Mouse (Mus musculus) liver, embryonic 11.5 days (tissue): ENCODE measurements around the gene Bst1. TPM values are rescaled to one million over a fixed set of nuclear protein-coding genes. Genes with fewer than 3 reads are reported as not detected.

ENCODE experiments used
- ATAC-seq: fragments of 200-750 bp; cut with Nextera tagmentation; replicated peaks from 2 replicates; pipeline ENCODE4 v1.8.0; 2017; ENCODE audit warnings: moderate number of reproducible peaks, mild to moderate bottlenecking, moderate TSS enrichment, moderate library complexity; ENCODE audit not compliant: low FRiP score
- DNase-seq: peaks from one replicate; pipeline ENCODE4 v3.0.0-alpha.2; 2017; ENCODE audit warnings: low spot score
- H3K27ac ChIP-seq: fragments of 300-500 bp; sonication (generic); 2 replicates; pipeline ENCODE4 v1.5.1; 2014; ENCODE audit warnings: mild to moderate bottlenecking, low read depth, low read length, control low read depth
- H3K27me3 ChIP-seq: fragments of 300-500 bp; sonication (generic); replicated peaks from 2 replicates; pipeline ENCODE4 v1.6.1; 2014; ENCODE audit warnings: low read length, mixed read lengths; ENCODE audit not compliant: control insufficient read depth, insufficient read depth
- H3K36me3 ChIP-seq: fragments of 300-500 bp; sonication (generic); 2 replicates; pipeline ENCODE4 v1.6.1; 2014; ENCODE audit warnings: mild to moderate bottlenecking, low read length, moderate library complexity, mixed read lengths; ENCODE audit not compliant: control insufficient read depth, insufficient read depth
- H3K4me1 ChIP-seq: fragments of 300-500 bp; sonication (generic); replicated peaks from 2 replicates; pipeline ENCODE4 v1.6.1; 2014; ENCODE audit warnings: low read length, mixed read lengths; ENCODE audit not compliant: control insufficient read depth, insufficient read depth
- H3K4me2 ChIP-seq: fragments of 300-500 bp; sonication (generic); 2 replicates; pipeline ENCODE4 v1.6.1; 2014; ENCODE audit warnings: mild to moderate bottlenecking, control low read depth, moderate library complexity
- H3K4me3 ChIP-seq: fragments of 300-500 bp; sonication (generic); 2 replicates; pipeline ENCODE4 v1.5.1; 2014; ENCODE audit warnings: low read depth, low read length, control low read depth
- H3K9ac ChIP-seq: fragments of 300-500 bp; sonication (generic); 2 replicates; pipeline ENCODE4 v1.6.1; 2014; ENCODE audit warnings: low read depth, low read length, control low read depth
- H3K9me3 ChIP-seq: fragments of 300-500 bp; sonication (generic); 2 replicates; pipeline ENCODE4 v1.6.1; 2016; ENCODE audit warnings: low read length, inconsistent platforms, mixed read lengths; ENCODE audit not compliant: control insufficient read depth
- WGBS: fragments of 180-500 bp; shearing (Covaris S2); extraction: QIAGEN DNeasy Blood & Tissue Kit; methylation state at CpG from one replicate; pipeline ENCODE4 v1.1.7; 2014; 5-methylcytosine and 5-hydroxymethylcytosine counted together
- polyA plus RNA-seq: library from polyadenylated mRNA; unstranded; fragments of >200 nt; fragmentation: Nextera tagmentation; extraction: Ambion mirVana; gene quantifications from 2 replicates; pipeline ENCODE4 v1.2.1, GENCODE M21; 2014

Bst1 gene
- polyA plus RNA-seq, 1 experiment from 2014 or later: 0.36 TPM

DNA sequence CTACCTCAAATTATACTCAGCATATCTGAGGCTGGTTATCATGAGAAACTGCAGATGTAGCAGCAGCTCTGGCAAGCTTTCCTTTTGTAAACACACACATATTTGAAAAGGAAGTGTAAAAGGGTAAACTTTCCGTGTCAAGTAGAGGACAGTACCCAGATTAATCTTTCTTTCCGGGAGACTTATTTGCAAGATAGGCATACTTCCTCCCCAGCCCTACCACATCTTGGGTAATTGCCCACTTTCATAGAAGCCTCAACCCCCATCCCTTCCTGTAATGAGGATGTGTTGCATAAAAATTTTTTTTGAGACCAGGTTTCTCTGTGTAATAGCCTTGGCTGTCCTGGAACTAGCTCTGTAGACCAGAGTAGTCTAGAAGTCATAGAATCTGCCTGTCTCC, 37.1 kb downstream of the Bst1 start:
- no peak overlapping the region for H3K9ac ChIP-seq
- no peak overlapping the region for H3K4me3 ChIP-seq
- no peak overlapping the region for H3K4me2 ChIP-seq
- no peak for ATAC-seq
- DNase-seq: no peak
- no peaks in the 10 kb centered on the region for H3K27me3 ChIP-seq
- H3K36me3 ChIP-seq: no peaks in the 10 kb centered on the region
- H3K9me3 ChIP-seq: peaks cover 6% of the 10 kb centered on the region; the same call in 1 of the 2 replicates
- no peaks in the 10 kb centered on the region for H3K4me1 ChIP-seq
- H3K27ac ChIP-seq: no peak overlapping the region
- 27% methylated on average over 2 of the region's 2 CpGs for WGBS

DNA sequence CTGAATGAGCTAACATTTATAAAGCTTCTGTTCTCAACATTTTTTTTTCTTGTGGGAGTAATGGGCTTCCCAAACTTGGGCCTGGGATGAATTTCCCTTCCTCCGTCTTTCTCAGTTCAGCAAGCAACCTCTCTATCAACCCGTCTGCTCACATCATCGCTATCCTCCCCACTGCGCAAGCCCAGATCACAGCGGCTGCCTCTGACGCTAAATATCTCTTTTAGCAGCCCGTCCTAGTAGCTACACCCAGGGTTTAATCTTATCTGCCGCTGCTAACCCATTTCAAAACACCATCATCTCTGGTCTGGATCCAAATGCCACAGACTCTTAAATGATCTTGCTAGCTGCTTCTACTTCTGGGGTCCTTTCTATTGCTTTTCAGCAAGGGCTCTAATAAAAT, 41.0 kb downstream of the Bst1 start:
- no peak overlapping the region for H3K27ac ChIP-seq
- no peak overlapping the region for H3K4me2 ChIP-seq
- H3K9me3 ChIP-seq: peaks cover 6% of the 10 kb centered on the region; the same call in 1 of the 2 replicates
- H3K4me1 ChIP-seq: 0 out of 2 replicates have a peak, but pooled peaks cover 2% of the 10 kb centered on the region
- H3K27me3 ChIP-seq: no peaks in the 10 kb centered on the region
- no peak overlapping the region for H3K4me3 ChIP-seq
- no peaks in the 10 kb centered on the region for H3K36me3 ChIP-seq
- WGBS: 73% methylated on average over 8 of the region's 8 CpGs
- ATAC-seq (no peak), DNase-seq (no peak)
- H3K9ac ChIP-seq: no peak overlapping the region

DNA sequence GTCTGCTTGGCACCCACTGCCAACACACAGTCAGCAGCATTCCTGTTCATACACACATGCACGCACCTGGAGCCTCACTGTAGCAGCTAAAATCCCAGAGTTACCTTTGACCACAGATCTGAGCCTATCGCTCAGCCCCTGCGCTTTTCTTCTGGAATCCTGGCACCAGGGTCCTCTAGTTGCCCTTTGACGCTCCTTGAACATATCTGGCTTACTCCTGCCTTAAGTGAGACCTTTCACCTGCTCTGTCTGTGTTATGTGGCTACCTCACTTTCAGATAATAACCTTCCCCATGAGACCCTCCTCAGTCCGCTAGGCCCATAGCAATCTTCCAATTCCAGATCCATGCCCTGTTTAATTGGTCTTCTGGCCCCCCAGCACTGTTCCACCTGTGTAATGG, 41.4 kb downstream of the Bst1 start:
- 87% methylated on average over 5 of the region's 5 CpGs for WGBS

DNA sequence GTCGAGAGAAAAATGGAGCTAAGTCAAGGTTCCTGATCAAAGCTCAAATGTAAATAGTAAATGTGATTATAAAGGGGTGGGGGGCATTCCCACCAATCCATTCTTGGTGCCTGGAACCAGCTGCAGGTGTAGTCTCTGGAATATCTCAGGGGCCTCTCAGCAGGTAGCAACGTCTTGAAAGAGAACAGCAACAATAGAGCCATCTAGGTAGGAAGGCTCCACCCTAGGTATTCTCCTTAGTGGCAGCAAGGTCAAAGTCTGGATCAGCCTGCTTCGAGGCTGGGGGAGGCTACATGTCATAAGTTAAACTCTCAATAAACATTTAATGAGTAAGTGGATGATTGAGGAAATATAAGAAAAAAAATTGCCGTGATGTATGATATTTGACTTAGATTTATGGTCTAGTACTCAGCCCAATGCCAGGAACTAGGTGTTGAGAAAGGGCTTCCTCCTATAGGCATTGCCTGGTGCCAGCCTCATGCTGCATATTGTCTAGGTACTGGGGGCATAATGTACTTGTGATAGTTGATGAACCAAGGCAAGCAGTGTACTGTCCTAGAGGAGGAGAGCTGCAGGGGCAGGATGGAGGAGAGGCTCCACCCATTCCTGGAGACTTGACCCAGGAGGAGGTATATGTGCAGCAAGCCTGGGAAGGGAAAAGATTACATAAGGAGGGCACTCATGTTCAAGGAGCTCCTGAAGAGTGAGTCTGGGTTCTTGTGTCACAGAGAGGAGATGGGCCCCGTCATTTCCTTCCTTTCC, 42.2 kb downstream of the Bst1 start:
- ATAC-seq: no peak
- Histone ChIP-seq H3K4me1 (0 out of 2 replicates have a peak, but pooled peaks cover 2% of the 10 kb centered on the region), H3K9ac (no peak overlapping the region), H3K9me3 (peaks cover 6% of the 10 kb centered on the region; the same call in 1 of the 2 replicates), H3K27me3 (no peaks in the 10 kb centered on the region), H3K4me3 (no peak overlapping the region), H3K36me3 (no peaks in the 10 kb centered on the region), H3K4me2 (no peak overlapping the region), H3K27ac (no peak overlapping the region)
- 62% methylated on average over 5 of the region's 5 CpGs for WGBS
- DNase-seq: no peak

More for the DNA sequence above, 41.4 kb downstream of the Bst1 start:
- DNase-seq (no peak), ATAC-seq (no peak)
- no peak overlapping the region for H3K9ac ChIP-seq
- no peak overlapping the region for H3K4me2 ChIP-seq
- 0 out of 2 replicates have a peak, but pooled peaks cover 2% of the 10 kb centered on the region for H3K4me1 ChIP-seq
- H3K36me3 ChIP-seq: no peaks in the 10 kb centered on the region
- H3K4me3 ChIP-seq: no peak overlapping the region
- no peaks in the 10 kb centered on the region for H3K27me3 ChIP-seq
- H3K9me3 ChIP-seq: peaks cover 6% of the 10 kb centered on the region; the same call in 1 of the 2 replicates
- no peak overlapping the region for H3K27ac ChIP-seq

DNA sequence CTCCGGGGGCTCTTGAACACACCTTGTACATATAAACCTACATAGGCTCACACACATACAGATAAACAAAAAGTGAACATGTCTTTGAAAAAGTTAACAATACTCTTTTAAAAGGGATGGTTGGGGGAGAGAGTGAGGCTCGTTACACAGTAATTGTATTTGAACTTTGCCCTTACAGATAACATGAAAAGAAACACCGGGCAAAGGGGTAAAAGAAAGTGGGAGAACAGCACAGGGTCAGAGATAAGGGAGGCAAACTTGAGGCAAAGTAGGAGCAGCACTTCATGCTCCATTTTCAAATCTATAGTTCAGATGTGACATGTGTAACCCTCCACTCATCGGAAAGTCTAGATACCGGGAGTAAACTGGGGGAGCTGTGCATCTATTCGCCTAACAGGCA, 45.0 kb downstream of the Bst1 start:
- no peak overlapping the region for H3K4me3 ChIP-seq
- H3K9ac ChIP-seq: no peak overlapping the region
- ATAC-seq (no peak), DNase-seq (no peak)
- H3K9me3 ChIP-seq: no peaks in the 10 kb centered on the region
- H3K4me1 ChIP-seq: 0 out of 2 replicates have a peak, but pooled peaks cover 4% of the 10 kb centered on the region
- no peak overlapping the region for H3K4me2 ChIP-seq
- 59% methylated on average over 6 of the region's 6 CpGs for WGBS
- no peak overlapping the region for H3K27ac ChIP-seq
- H3K36me3 ChIP-seq: no peaks in the 10 kb centered on the region
- H3K27me3 ChIP-seq: no peaks in the 10 kb centered on the region

DNA sequence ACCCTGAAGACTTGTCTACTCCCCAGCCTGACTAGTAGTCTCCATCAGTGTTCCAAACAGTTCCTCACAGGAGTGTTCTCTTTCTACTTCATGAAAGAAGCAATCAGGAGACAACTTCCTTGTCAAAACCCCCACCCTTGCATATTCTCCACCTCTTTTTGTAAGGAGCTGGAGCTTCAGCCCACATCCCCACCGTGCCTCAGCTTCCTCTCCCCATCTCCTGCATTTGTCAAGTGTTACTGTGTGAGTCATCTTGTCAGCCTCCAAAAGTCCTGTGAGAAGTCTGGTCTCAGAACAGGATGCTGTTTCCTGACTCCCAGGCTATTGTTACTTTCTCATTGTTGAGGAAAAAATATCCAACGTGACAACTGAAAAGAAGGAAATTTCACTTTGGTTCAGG, 46.6 kb downstream of the Bst1 start:
- H3K27me3 ChIP-seq: no peaks in the 10 kb centered on the region
- H3K9ac ChIP-seq: no peak overlapping the region
- ATAC-seq (no peak), DNase-seq (no peak)
- H3K4me2 ChIP-seq: no peak overlapping the region
- 0 out of 2 replicates have a peak, but pooled peaks cover 5% of the 10 kb centered on the region for H3K4me1 ChIP-seq
- H3K27ac ChIP-seq: no peak overlapping the region
- no peaks in the 10 kb centered on the region for H3K9me3 ChIP-seq
- no peaks in the 10 kb centered on the region for H3K36me3 ChIP-seq
- no peak overlapping the region for H3K4me3 ChIP-seq
- 44% methylated on average over 2 of the region's 2 CpGs for WGBS

DNA sequence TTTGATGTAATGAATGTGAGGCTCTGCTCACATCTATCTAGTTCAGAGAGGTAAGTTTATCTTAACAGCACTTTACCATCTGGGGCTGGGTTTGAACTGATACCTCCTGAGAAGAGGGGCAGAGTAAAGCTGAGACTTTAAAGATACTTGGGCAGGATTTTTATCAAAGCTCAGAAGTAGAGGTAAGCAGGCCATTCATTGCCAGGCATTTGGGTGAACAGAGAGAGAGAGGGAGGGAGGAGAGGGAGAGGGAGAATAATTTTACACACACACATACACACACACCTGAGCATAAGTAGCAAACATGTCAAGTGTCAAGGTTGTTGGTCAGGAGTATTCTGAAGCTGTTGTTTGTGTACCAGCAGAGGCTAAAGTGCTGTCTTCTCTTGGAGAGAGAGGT, 49.6 kb downstream of the Bst1 start, which contains the start of gene Cd38:
Cd38 (plus strand) TSS at position 301 of the 400 bp plus-strand sequence.
- ATAC-seq: no peak
- Histone ChIP-seq H3K36me3 (no peaks in the 10 kb centered on the region), H3K9ac (peak within 1 kb of the TSS; percentile 50), H3K27ac (peak within 1 kb of the TSS; percentile 1; the same call in 1 of the 2 replicates), H3K4me1 (peaks cover 5% of the 10 kb centered on the region; the same call in 1 of the 2 replicates), H3K4me2 (peak within 1 kb of the TSS; percentile 73), H3K4me3 (peak within 1 kb of the TSS; percentile 43), H3K27me3 (no peaks in the 10 kb centered on the region), H3K9me3 (no peaks in the 10 kb centered on the region)
- no peak for DNase-seq

DNA sequence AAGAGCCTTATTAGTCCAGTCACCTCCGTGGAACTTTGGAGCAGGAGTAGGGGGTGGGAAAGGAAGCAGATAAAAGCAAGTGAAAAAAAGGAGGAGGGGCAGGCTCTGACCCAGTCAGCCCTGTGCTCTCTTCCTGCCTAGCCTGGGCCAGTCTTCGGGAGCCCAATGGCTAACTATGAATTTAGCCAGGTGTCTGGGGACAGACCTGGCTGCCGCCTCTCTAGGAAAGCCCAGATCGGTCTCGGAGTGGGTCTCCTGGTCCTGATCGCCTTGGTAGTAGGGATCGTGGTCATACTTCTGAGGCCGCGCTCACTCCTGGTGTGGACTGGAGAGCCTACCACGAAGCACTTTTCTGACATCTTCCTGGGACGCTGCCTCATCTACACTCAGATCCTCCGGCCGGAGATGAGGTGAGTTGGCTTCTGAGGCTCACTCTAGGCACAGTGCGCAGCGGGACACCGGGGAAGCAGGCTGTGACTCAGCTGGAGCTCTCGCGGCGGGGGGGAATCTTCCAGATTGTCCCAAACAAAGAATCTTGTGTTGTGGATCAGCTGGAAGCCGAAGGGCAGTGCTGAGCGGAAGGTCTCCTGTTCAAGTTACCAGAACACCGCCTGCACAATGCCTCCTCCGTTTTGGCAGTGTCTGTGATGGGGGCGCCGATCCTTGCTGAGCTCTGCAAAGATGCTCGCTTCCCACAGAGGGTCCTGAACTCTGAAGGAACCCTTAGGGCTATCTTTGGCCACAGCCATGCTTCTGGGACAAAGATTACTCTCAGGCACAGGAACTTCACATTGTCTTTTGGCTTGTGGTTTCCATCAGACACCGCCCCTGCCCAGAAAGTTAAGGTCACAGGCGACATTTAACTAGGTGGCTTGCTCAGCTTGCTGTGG, 50.3 kb downstream of the Bst1 start:
- H3K27ac ChIP-seq: peak overlapping the region; percentile 1; the same call in 1 of the 2 replicates
- H3K9ac ChIP-seq: peak overlapping the region; percentile 50
- H3K36me3 ChIP-seq: no peaks in the 10 kb centered on the region
- ATAC-seq (peak; percentile 60), DNase-seq (peak; percentile 51)
- peak overlapping the region; percentile 43 for H3K4me3 ChIP-seq
- no peaks in the 10 kb centered on the region for H3K27me3 ChIP-seq
- peak overlapping the region; percentile 73 for H3K4me2 ChIP-seq
- no peaks in the 10 kb centered on the region for H3K9me3 ChIP-seq
- 3% methylated on average over 28 of the region's 28 CpGs for WGBS
- peaks cover 3% of the 10 kb centered on the region; the same call in 1 of the 2 replicates for H3K4me1 ChIP-seq
